ENCODE assay signal across 8 mouse cellular contexts in the genomic region with DNA sequence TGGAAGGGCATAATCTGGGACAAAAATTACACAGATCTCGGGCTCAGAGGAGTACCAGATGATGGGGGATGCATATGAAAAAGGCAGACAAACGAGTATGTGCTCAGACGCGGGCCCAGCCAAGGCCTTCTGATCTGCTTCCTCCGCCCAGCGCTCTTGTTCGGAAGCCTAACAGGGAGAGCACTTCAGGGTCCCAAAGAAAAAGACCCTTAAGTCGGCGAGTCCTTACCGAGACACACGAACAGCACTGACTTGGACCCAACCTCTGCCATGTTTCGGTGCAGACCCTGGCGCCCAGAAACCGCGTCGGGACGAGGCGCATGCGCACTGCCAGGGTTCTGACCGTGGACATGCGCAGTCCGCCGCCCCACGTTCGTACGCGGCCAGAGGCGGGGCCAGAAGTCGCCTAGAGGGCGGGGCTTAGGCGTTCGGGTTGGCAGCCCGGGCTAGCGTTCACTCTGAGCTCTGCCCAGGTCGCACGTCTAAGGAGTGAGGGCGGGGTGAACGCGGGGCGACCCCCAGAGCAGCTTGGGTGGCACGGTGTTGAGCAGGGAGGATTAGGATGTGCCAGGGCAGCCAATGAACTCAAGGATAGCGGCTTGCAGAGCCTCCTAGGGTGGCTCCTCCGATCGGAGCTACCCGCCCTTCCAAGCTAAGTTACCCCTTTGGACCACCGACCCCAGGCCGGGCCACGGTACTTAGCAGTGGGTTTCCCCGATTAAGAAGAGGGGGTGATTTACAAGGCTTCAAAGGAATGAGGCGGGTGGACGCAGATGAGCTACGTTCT. TPM values are rescaled to one million over a fixed set of nuclear protein-coding genes. Genes with fewer than 3 reads are reported as not detected.
DNase-seq lines count a peak whose midpoint lies in the region; ATAC-seq and TF ChIP-seq lines count a peak whose summit lies in the region.

A gene (minus strand): TSS at position 329 of the 787 bp plus-strand sequence.
A gene (plus strand): TSS at position 408 of the 787 bp plus-strand sequence.

- peaks cover 13% of the 10 kb centered on the region for H3K27me3 ChIP-seq in CH12.LX (replicated peaks)
- H3K27me3 ChIP-seq in forebrain, embryonic 12.5 days: no peaks in the 10 kb centered on the region; the same call in 1 of the 2 replicates
- H3K27me3 ChIP-seq in liver, postnatal 0 days (ENCODE audit: insufficient read depth, low read length): 0 out of 2 replicates have a peak, but pooled peaks cover 3% of the 10 kb centered on the region
- no peaks in the 10 kb centered on the region for H3K27me3 ChIP-seq in neural tube, embryonic 14.5 days (ENCODE audit: control insufficient read depth, insufficient read depth, low read length)

- no peak for TF ChIP-seq RAD21 in CH12.LX (IDR thresholded peaks at IDR 0.05; ENCODE audit: low read depth, low read length)

- H3K4me1 ChIP-seq in CH12.LX (ENCODE audit: control insufficient read depth in 1 of 2, insufficient read depth in 2 of 2): peaks cover 3 to 34% of the 10 kb centered on the region in 2 experiments; a peak in 3 of 4 replicates
- H3K4me1 ChIP-seq in forebrain, embryonic 12.5 days: peaks cover 20% of the 10 kb centered on the region
- peaks cover 23% of the 10 kb centered on the region for H3K4me1 ChIP-seq in liver, postnatal 0 days (ENCODE audit: insufficient read depth)
- peaks cover 13% of the 10 kb centered on the region for H3K4me1 ChIP-seq in neural tube, embryonic 14.5 days (ENCODE audit: control insufficient read depth, insufficient read depth, low read length)

- peak; percentile 81 for TF ChIP-seq POLR2A in CH12.LX (IDR thresholded peaks at IDR 0.05; ENCODE audit: low read depth, low read length)

- TF ChIP-seq EP300 in CH12.LX (IDR thresholded peaks at IDR 0.05; ENCODE audit: low read length): 0 out of 2 replicates have a peak, but pooled peaks have one; percentile 22
- TF ChIP-seq EP300 in liver, postnatal 0 days (IDR thresholded peaks at IDR 0.05; ENCODE audit: low read depth): no peak

- peak within 1 kb of the TSS; percentile 77 to 99 (median 87) for H3K4me3 ChIP-seq in CH12.LX (replicated peaks in 1 of 3; ENCODE audit: low read depth in 2 of 3, low read length in 2 of 3, poor library complexity in 1 of 3)
- H3K4me3 ChIP-seq in forebrain, embryonic 12.5 days (replicated peaks): peak within 1 kb of the TSS; percentile 62
- peak within 1 kb of the TSS; percentile 81 for H3K4me3 ChIP-seq in liver, postnatal 0 days (ENCODE audit: low read depth, low read length)
- H3K4me3 ChIP-seq in neural tube, embryonic 14.5 days (ENCODE audit: low read depth, low read length): peak within 1 kb of the TSS; percentile 45

- no peak within 1 kb of the TSS; the same call in 1 of the 2 replicates for H3K27ac ChIP-seq in CH12.LX (ENCODE audit: insufficient read depth, low read depth)
- no peak within 1 kb of the TSS for H3K27ac ChIP-seq in forebrain, embryonic 12.5 days
- peak within 1 kb of the TSS; percentile 90 for H3K27ac ChIP-seq in liver, postnatal 0 days (ENCODE audit: low read depth)
- H3K27ac ChIP-seq in neural tube, embryonic 14.5 days (ENCODE audit: low read depth, low read length): peak within 1 kb of the TSS; percentile 44; the same call in 1 of the 2 replicates

- intact Hi-C loops in heart, postnatal 10 days (cut with DNase I): no loop called here

- peak; percentile 98 for ATAC-seq in forebrain, embryonic 12.5 days (ENCODE audit: low FRiP score)
- peak; percentile 90 for ATAC-seq in liver, postnatal 0 days
- peak; percentile 98 for ATAC-seq in neural tube, embryonic 14.5 days (ENCODE audit: low read depth)

- H3K79me2 ChIP-seq in CH12.LX (replicated peaks; ENCODE audit: control insufficient read depth, extremely low read depth, insufficient read depth, poor library complexity, severe bottlenecking): peaks cover 28% of the 10 kb centered on the region

- peaks cover 0 to 11% of the 10 kb centered on the region in 2 experiments for H3K36me3 ChIP-seq in CH12.LX (replicated peaks in 1 of 2; ENCODE audit: control insufficient read depth in 1 of 2, insufficient read depth in 1 of 2, low read length in 1 of 2)
- no peaks in the 10 kb centered on the region for H3K36me3 ChIP-seq in forebrain, embryonic 12.5 days (replicated peaks)
- H3K36me3 ChIP-seq in liver, postnatal 0 days (replicated peaks; ENCODE audit: insufficient read depth, low read length): peaks cover under 1% of the 10 kb centered on the region; the same call in 1 of the 2 replicates
- H3K36me3 ChIP-seq in neural tube, embryonic 14.5 days (ENCODE audit: control insufficient read depth, insufficient read depth, low read length): no peaks in the 10 kb centered on the region

- DNase-seq in CH12.LX (ENCODE audit: extremely low read depth): peak; percentile 86
- peak; percentile 84 for DNase-seq in c-Kit-positive CD71-positive TER-119-negative erythroid progenitor cells, embryonic 14.5 days (ENCODE audit: low read depth)
- peak; percentile 97 for DNase-seq in heart, postnatal 10 days
- peak; percentile 61 for DNase-seq in large intestine, adult 2 months (ENCODE audit: low read depth, low spot score)
- peak; percentile 97 for DNase-seq in liver, postnatal 0 days
- peak; percentile 99 for DNase-seq in testis, postnatal 10 days (ENCODE audit: low spot score)

- under 1% methylated on average over 52 of the region's 52 CpGs for WGBS in forebrain, embryonic 12.5 days
- under 1% methylated on average over 52 of the region's 52 CpGs for WGBS in large intestine, adult 2 months
- 1% methylated on average over 52 of the region's 52 CpGs for WGBS in liver, postnatal 0 days (ENCODE audit: insufficient replicate concordance)
- under 1% methylated on average over 52 of the region's 52 CpGs for WGBS in neural tube, embryonic 14.5 days

- dilution Hi-C loops in CH12.LX (cut with MboI; ENCODE audit: extremely low pct_ligation_motif_present, extremely low pct_unique_long_range_greater_than_20kb, low sequenced_read_pairs): no loop called here

- no peaks in the 10 kb centered on the region for H3K9me3 ChIP-seq in CH12.LX (replicated peaks; ENCODE audit: low read length)
- no peaks in the 10 kb centered on the region for H3K9me3 ChIP-seq in forebrain, embryonic 12.5 days
- H3K9me3 ChIP-seq in liver, postnatal 0 days (ENCODE audit: low read length): no peaks in the 10 kb centered on the region
- H3K9me3 ChIP-seq in neural tube, embryonic 14.5 days (ENCODE audit: control insufficient read depth, low read length): no peaks in the 10 kb centered on the region

- H3K9ac ChIP-seq in CH12.LX (ENCODE audit: insufficient read depth, low read depth): peak within 1 kb of the TSS; percentile 75
- peak within 1 kb of the TSS; percentile 75 for H3K9ac ChIP-seq in forebrain, embryonic 12.5 days
- peak within 1 kb of the TSS; percentile 83 for H3K9ac ChIP-seq in liver, postnatal 0 days (replicated peaks)
- peak within 1 kb of the TSS; percentile 58 for H3K9ac ChIP-seq in neural tube, embryonic 14.5 days (replicated peaks; ENCODE audit: low read depth, low read length)

- in situ Hi-C loops in CH12.LX (cut with MboI; ENCODE audit: low pct_ligation_motif_present, low pct_unique_long_range_greater_than_20kb, low sequenced_read_pairs): no loop called here

- TF ChIP-seq CTCF in CH12.LX (conservative IDR thresholded peaks at IDR 0.05 in 1 of 2, IDR thresholded peaks at IDR 0.05 in 1 of 2; ENCODE audit: low read depth in 2 of 2, low read length in 2 of 2): no peak
- TF ChIP-seq CTCF in liver, postnatal 0 days (IDR thresholded peaks at IDR 0.05; ENCODE audit: low read depth): no peak

- H3K4me2 ChIP-seq in CH12.LX (ENCODE audit: insufficient read depth, low read depth, poor library complexity, severe bottlenecking): peak within 1 kb of the TSS; percentile 95
- H3K4me2 ChIP-seq in forebrain, embryonic 12.5 days: peak within 1 kb of the TSS; percentile 95
- H3K4me2 ChIP-seq in liver, postnatal 0 days (ENCODE audit: low read depth, low read length): peak within 1 kb of the TSS; percentile 97
- peak within 1 kb of the TSS; percentile 94 for H3K4me2 ChIP-seq in neural tube, embryonic 14.5 days (ENCODE audit: low read depth, low read length)

TF ChIP-seq in CH12.LX, 34 proteins besides CTCF, POLR2A, EP300 and RAD21 (continues in another document):
- TF ChIP-seq BHLHE40 (IDR thresholded peaks at IDR 0.05; ENCODE audit: low read depth, low read length): no peak
- peak; percentile 54 for TF ChIP-seq MXI1 (IDR thresholded peaks at IDR 0.05; ENCODE audit: low read depth, low read length)
- peak; percentile 61; the same call in 1 of the 2 replicates for TF ChIP-seq MAX (IDR thresholded peaks at IDR 0.05; ENCODE audit: low read length)
- TF ChIP-seq ZKSCAN1 (IDR thresholded peaks at IDR 0.05; ENCODE audit: borderline replicate concordance, low read depth, low read length): no peak
- no peak for TF ChIP-seq ZC3H11A (IDR thresholded peaks at IDR 0.05; ENCODE audit: low read depth, low read length)
- TF ChIP-seq MAZ (IDR thresholded peaks at IDR 0.05; ENCODE audit: low read depth, low read length): 0 out of 2 replicates have a peak, but pooled peaks have one; percentile 45
- no peak; the same call in none of the 2 replicates for TF ChIP-seq SIN3A (IDR thresholded peaks at IDR 0.05; ENCODE audit: low read length)
- TF ChIP-seq NRF1 (IDR thresholded peaks at IDR 0.05; ENCODE audit: low read depth, low read length): peak; percentile 93
- no peak for TF ChIP-seq USF2 (conservative IDR thresholded peaks at IDR 0.05; ENCODE audit: low read depth, low read length)
- TF ChIP-seq CHD1 (IDR thresholded peaks at IDR 0.05; ENCODE audit: low read depth, low read length): no peak
- TF ChIP-seq ELF1 (IDR thresholded peaks at IDR 0.05; ENCODE audit: low read depth, low read length): no peak

RNA-seq across cellular contexts. Expression of the first gene that starts in this region (rescaled TPM):
- total RNA-seq in CH12.LX (2012; rRNA removed): 85.5 and 92.4 TPM in 2 replicates
- 198 and 225 TPM in 2 replicates for total RNA-seq in CH12.LX (2014; rRNA removed)
- polyA plus RNA-seq in CH12.LX (2012; ENCODE audit: insufficient read length, low read depth): 125 and 131 TPM in 2 replicates
- 162 and 169 TPM in 2 replicates for polyA plus RNA-seq in forebrain, embryonic 12.5 days (2016; fragmentation: Nextera tagmentation; extraction: Ambion mirVana)
- 10 to 100 TPM; 43.1 to 44.8 TPM for total RNA-seq in heart, postnatal 10 days (2021)
- 9.8 and 10.8 TPM in 2 replicates for polyA plus RNA-seq in large intestine, adult 2 months (2012; rRNA removed)
- 164 and 171 TPM in 2 replicates for polyA plus RNA-seq in liver, postnatal 0 days (2015; fragmentation: Nextera tagmentation; extraction: Ambion mirVana)
- polyA plus RNA-seq in neural tube, embryonic 14.5 days (2014; fragmentation: Nextera tagmentation; extraction: Ambion mirVana): 116 and 130 TPM in 2 replicates

RNA-seq across cellular contexts. Expression of the second gene that starts in this region (rescaled TPM):
- total RNA-seq in CH12.LX (2012; rRNA removed) (0.46 and 0.59 TPM in 2 replicates), CH12.LX (2014; rRNA removed) (0.28 and 0.34 TPM in 2 replicates)
- 1.0 and 1.2 TPM in 2 replicates for polyA plus RNA-seq in CH12.LX (2012; ENCODE audit: insufficient read length, low read depth)
- 23.6 and 24.0 TPM in 2 replicates for polyA plus RNA-seq in forebrain, embryonic 12.5 days (2016; fragmentation: Nextera tagmentation; extraction: Ambion mirVana)
- total RNA-seq in heart, postnatal 10 days (2021): 1 to 10 TPM; 2.6 to 2.8 TPM
- 5.1 and 6.0 TPM in 2 replicates for polyA plus RNA-seq in large intestine, adult 2 months (2012; rRNA removed)
- polyA plus RNA-seq in liver, postnatal 0 days (2015; fragmentation: Nextera tagmentation; extraction: Ambion mirVana): 16.1 and 16.9 TPM in 2 replicates
- 52.1 and 53.8 TPM in 2 replicates for polyA plus RNA-seq in neural tube, embryonic 14.5 days (2014; fragmentation: Nextera tagmentation; extraction: Ambion mirVana)

Comparison
In these comparisons a context has a peak if more than half of its experiments do, and no peak if none do; other contexts are left out.
1. H3K27ac ChIP-seq: peak in liver, postnatal 0 days (single experiment) and neural tube, embryonic 14.5 days (single experiment); none in CH12.LX (single experiment) and forebrain, embryonic 12.5 days (single experiment).
2. Peak in every context shown above with its lines, with median percentiles within 50 percentile points of each other: DNase-seq, H3K4me2 ChIP-seq, H3K4me3 ChIP-seq, H3K9ac ChIP-seq and ATAC-seq.